Mouse (Mus musculus) lung, postnatal 0 days (tissue): Measurements from ENCODE around the gene Ccdc182.

ENCODE experiments used
- CTCF ChIP-seq: IDR thresholded peaks from 2 replicates; pipeline ENCODE4 v1.5.1; 2016; ENCODE audit warnings: antibody characterized with exemption, mild to moderate bottlenecking
- EP300 ChIP-seq: IDR thresholded peaks from 2 replicates; pipeline ENCODE4 v1.6.1; 2016; ENCODE audit warnings: antibody characterized with exemption, mild to moderate bottlenecking, control low read depth

DNA sequence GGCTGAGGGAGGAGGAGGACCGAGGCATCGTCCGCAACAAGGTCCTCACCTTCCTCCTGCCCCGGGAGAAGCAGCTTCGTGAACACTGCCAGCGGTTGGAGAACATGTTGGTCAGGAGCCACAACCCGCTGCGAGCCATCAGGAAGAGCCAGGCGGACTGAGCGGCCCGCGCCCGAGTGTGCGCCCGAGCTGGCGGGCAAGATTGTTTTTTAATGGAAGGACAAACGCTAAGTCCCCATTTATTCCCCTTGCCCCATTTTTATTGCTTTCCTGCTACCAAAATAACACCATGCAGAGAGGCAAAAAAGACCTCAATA, 494 bp downstream of the Ccdc182 start:
- no peak for TF ChIP-seq CTCF
- no peak for TF ChIP-seq EP300
